Mouse (Mus musculus): Measurements from ENCODE around the gene Dapk1.

Gene Dapk1

DNA sequence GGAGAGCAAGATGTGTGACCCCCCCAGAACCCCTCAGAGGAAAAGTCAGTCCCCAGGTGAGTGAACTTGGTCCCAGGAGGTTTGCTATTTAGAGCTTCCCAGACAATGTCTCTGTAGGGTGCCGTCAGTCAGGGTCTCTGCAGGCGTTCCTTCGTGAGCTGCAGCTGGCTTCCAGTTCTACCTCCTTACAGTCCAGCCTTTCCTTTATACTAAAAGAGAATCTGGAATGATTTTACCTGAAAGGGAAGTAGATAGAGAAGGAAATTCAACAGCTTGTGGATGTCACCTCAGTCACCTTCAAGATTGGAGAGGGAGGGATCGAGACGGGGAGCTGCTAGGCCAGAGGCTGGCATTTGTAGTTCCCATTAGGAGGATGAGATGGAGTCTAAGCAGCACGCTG, 14.3 kb downstream of the Dapk1 start:
- no peak for DNase-seq (ENCODE audit: inconsistent ontology term)

DNA sequence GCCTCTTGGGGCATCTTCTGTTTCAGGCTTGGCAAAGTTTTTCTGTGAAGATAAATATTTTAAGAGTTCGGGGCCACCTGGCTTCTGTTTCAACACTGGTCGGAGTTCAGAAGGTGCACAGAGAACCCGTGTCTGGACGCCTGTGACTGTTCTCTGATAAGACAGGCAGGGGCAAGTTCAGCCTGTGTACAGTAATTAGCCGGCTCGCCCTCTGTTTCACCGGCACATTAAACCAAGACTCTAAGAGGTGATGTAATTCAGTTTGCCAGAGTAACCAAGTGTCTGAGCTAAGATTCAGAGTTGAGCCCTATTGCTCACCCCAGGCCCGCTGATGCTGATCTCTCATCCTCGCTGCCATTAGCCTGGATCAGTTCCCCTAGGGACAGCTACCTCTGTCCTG, 16.5 kb downstream of the Dapk1 start:
- no peak for DNase-seq (ENCODE audit: inconsistent ontology term)

DNA sequence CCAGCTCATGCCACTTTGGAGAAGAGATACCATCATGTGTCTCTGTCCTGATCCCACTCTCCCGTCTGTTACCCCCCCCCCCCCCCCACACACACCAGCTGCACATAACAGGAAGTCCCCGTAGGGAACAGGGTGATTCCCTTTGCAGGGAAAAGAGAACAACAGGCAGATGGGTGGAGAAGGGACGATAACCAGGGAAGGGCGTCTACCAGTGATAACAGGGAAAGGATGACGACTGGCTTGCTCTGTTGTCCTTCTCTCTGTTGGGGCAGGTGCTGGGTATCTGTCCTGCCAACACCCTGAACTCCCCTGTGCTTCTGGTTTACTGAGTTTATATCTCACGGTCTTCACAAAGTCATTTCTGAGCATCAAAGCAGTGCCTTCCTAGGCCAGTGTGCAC, 18.0 kb downstream of the Dapk1 start:
- no peak for DNase-seq (ENCODE audit: inconsistent ontology term)

DNA sequence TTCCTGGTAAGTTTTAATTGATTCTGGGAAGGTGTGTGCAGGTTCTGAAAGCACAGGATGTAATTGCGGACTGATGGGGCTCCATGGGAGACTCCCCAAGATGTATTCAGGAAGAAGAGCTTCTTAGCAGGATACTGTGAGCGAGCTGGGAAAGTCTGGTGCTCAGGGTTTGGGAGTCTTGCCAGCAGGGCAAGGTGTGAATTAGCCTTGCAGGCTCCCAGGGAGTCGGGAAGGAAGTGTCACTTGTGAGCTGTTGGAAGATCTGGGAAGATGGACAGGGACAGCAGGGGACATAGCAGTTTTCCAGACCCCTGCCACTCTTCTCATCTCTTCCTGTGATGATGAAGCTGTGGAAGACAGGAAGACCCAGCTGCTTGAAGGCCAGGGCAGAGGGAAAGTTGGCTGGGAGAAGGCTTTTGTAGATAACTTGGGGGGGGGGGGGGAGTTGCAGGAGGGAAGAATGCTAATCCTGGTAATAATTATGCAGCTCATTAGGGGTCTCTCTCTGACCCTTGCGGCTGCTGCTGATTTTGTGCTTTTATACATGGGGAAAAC, 19.7 kb downstream of the Dapk1 start:
- no peak for DNase-seq (ENCODE audit: inconsistent ontology term)

GRCm38 (mm10) chr13:60625581-60625980, 23.8 kb downstream of the Dapk1 start:
- DNase-seq (ENCODE audit: inconsistent ontology term), result no peak

- no peak for DNase-seq (ENCODE audit: inconsistent ontology term)
Observed at GRCm38 (mm10) chr13:60627843-60628656, 26.3 kb downstream of the Dapk1 start.

DNA sequence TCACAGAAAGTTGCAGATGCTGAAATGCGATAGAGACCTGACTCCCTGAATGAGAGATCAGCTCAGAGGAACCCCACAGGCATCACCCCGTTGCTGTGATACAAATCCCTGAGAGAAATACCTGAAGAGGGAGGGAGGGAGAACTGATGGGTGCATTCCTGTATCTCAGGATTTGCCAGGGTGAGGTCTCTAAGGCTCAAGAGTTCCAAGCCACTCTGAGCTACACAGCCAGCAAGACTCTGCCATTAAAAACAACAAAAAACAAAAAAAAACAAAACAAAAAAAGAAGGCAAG, 26.9 kb downstream of the Dapk1 start:
- no peak for DNase-seq (ENCODE audit: inconsistent ontology term)

DNA sequence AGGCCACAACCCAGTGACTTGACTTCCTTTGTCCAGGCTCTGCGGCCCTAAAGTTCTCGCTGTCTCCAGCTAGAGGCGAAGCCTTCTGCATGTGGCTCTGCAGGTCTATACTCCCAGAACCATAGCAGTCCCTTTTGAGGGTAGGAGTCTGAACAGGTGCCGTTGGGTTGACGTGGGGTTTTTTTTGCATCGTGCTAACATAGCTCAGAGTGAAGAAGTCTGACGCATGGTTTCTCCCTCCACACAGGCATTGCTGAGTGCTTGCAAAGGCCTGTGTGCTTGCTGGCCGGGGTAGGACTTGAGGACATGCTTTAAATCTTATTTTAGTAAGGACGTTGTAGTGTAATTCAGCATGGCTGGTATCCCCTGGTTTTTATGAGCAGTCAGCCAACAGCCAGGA, 27.7 kb downstream of the Dapk1 start:
- DNase-seq (ENCODE audit: inconsistent ontology term), result no peak

GRCm38 (mm10) chr13:60633945-60634344, 32.2 kb downstream of the Dapk1 start:
- DNase-seq (ENCODE audit: inconsistent ontology term), result no peak

DNA sequence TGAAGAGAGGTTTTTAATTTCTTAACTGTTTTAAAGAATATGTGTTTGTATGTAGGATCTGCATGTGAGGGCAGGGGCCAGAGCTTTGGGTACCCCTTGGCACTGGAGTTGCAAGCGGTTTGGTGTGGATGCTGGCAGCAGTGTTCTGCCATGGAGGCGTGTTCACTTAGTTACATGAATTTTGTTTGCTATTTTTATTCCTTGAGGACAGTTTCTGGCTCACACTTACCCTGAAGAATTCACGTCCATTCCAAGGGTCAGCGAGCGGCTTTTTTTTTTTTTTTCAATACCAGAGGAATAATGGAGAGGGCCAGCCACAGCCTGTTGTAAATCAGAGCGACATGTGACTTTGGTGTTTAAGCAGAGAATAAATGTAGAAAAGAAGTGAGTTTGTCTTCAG, 33.9 kb downstream of the Dapk1 start:
- no peak for DNase-seq (ENCODE audit: inconsistent ontology term)

- no peak for DNase-seq (ENCODE audit: inconsistent ontology term)
Observed at GRCm38 (mm10) chr13:60639482-60640055, 37.8 kb downstream of the Dapk1 start.

DNA sequence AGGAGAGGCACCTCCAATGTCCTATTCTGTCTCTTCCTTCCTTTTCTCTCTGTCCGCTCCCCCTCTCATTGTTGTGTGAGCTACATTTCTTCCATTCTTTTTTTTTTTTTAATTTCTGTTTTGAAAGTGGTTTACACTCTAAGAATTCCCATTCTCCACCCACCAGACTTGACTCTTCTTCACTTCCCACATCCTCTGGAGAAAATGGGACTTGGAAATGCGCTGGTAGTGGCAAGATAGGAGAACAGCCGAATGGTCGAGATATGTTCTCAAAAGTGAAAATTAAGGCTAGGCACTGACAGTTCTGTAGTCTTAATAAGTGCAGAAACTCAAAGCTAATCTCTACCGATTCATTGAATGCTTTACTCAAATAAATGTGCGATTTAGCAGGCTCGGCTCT, 38.7 kb downstream of the Dapk1 start:
- DNase-seq (ENCODE audit: inconsistent ontology term), result no peak

DNA sequence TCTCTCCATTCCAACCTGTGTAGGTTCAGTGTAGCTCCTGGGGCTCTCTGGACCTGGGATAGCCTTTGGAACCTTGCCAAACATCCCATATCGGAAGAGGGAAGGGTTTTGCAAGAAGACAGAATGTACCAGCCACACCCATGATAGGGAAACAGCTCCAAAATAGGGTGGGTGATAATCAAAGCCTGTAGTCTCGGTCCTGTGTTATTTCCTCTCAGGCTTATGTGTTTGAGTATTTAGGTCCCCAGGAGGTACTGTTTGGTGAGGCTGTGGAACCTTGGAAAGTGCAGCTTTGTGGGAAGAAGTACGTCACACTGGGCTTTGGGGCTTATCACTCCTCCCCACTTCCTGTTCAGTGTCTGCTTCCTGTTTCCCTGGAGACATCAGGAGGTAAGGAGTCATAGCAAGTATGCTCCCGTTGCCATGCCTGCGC, 42.7 kb downstream of the Dapk1 start:
- DNase-seq (ENCODE audit: inconsistent ontology term), result no peak

GRCm38 (mm10) chr13:60646791-60647190, 45.0 kb downstream of the Dapk1 start:
- DNase-seq (ENCODE audit: inconsistent ontology term), result no peak

DNA sequence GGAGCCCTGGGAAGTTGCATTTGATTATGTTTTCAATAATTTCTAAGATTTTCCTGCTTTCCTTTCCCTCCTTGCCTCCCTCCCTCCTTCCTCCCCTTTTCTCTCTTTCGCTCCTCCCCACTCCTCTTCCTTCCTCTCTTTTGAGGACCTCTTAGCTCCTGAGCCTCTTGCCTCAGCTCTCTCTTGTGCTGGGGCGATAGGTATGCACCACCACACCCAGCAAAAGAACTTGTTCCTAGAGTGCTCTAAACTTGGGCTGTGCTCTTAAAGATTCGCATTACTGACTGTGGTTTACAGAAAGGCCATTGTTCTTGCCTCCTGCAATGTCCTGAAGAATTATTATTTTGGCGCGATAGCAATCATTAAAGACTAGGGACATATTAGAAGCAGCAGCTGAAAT, 46.6 kb downstream of the Dapk1 start:
- no peak for DNase-seq (ENCODE audit: inconsistent ontology term)

DNA sequence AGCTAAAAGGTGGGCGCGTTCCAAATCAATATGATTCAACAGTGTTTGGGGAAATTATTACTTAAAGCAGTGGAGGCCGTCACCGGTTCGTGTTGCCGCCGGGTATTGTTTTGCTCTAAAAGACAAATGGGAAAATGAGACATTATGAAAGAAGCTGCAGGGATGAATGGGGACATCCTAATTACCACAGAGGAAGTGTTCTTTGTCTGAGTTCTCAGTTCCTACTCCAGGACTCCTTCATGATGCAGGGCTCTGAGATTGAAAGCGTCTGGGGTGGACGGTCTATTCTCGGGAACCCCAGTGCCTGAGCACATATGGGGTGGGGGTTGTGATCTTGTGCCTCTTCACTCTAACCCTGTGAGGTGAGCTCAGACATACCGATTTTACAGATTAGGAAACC, 48.3 kb downstream of the Dapk1 start:
- DNase-seq (ENCODE audit: inconsistent ontology term), result no peak

DNA sequence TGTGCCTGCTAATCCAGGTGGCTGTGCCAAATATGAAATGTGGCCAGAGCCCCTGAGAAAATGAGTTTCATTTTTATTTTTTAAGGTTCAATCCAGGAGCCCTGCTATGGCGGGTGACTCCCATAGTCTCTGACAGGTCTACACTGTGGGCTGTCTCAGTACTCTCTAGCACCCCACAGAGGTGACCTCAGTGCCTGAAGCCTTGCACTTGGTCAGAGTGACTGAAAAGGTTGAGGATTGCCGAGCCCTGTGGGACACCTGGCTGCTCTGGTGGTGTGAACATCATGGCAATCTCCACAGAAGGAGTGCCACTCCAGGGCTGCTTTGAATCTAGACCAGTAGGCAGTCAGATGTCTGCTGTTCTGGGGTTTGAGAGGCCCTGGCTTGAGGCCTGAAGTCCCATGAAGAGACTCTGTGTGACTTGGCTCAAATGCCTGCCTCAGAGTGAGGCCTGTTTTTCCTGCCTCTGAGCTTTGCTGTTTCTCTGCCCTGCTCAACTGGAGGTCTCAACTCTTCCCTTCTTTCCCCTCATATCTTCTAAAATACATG, 52.3 kb downstream of the Dapk1 start:
- no peak for DNase-seq (ENCODE audit: inconsistent ontology term)

DNA sequence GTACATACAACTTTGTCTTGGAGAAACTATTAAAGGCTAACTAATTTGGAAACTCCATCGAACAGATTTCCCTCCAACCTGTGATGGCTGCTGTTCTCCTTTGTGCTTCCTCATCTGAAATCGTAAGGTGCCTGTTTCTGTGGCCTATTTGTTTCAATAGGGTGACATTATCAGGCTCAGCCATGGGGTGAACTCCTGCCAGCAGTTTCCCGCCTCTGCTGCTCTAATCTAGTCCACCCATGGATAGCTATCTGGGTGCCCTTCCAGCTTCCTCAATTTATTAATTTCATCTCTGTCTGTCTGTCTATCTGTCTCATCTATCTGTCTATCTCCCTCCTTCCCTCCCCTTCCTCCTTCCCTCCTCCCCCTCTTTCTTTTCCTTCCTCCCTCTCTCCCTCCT, 53.5 kb downstream of the Dapk1 start:
- DNase-seq (ENCODE audit: inconsistent ontology term), result no peak

DNA sequence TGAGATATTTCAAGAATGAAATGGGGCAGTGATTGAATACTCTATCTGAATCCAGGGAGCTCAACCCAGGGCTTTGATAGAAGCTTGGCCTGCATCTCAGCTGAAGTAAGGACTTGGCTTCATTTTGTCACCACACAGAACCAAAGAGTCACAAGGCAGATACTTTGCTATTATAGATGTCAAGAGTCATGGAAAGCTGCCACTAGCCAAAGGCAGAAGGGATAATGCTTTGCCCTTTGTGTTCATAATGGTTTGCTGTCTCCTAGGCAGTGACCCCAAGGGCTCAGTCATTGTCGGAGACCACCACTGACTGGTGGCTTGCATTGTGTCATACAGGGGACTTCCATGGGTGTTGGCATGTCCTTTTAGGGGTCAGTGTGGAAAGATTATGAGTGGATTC, 57.9 kb downstream of the Dapk1 start:
- DNase-seq (ENCODE audit: inconsistent ontology term), result no peak

DNA sequence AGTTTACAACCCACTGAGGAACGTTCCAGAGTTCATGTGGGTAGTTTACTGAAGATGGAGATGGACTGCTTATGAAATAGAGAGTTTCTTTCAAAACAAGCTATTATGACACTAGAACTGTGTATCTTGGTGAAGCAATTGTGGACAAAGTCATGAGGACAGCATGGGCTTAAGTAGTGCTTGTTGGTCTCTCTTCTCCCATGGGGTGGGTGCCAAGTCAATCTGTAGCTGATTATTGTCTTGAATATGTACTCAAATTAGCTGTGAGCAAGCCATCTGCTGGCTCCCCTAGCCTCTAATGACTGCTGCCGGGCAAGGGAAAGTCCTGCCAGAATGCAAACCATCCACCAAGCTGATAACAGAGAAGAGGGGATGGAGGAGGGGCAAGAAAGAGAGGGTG, 58.3 kb downstream of the Dapk1 start:
- peak; percentile 28 for DNase-seq (ENCODE audit: inconsistent ontology term)

- DNase-seq (ENCODE audit: inconsistent ontology term), result peak; percentile 54
Observed at GRCm38 (mm10) chr13:60660711-60661261, 59.0 kb downstream of the Dapk1 start.

DNA sequence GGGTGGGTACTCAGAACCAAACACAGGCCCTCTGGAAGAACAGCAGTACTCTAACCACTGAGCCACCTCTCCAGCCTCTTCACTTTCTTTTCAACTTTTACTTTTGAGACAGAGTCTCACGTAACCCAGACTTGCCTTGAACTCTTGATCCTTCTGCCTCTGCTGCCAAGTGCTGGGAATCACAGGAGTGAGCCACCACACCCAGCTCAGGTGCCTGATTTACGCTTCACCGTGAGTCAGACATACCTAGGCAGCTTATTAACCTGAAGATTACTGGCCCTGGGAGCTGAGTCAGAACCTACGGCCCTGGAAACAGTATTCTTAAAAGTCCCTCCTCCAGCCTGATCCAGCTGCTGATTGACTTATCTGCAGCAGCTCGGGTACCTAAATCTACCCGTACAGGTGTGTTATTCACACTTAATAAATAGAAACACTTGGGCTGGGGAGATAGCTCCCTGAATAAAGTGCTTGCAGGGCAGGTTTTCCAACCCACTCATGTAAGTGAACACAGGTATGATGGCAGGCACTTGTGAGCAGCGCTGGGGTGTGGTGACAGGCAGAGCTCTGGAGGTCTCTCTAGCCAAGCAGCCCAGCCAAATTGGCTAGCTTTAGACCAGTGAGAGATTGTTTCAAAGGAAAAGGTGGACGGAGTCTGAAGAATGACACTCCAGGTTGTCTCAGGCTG, 60.9 kb downstream of the Dapk1 start:
- DNase-seq (ENCODE audit: inconsistent ontology term), result no peak
